Mouse (Mus musculus): Measurements from ENCODE around the gene Rbmxl2.

The Rbmxl2 gene

GRCm38 (mm10) chr7:107209204-107209860 lies at the start of gene Rbmxl2:
Gene Rbmxl2 (plus strand): TSS chr7:107209445.
- no peak for DNase-seq (ENCODE audit: inconsistent ontology term)

DNA sequence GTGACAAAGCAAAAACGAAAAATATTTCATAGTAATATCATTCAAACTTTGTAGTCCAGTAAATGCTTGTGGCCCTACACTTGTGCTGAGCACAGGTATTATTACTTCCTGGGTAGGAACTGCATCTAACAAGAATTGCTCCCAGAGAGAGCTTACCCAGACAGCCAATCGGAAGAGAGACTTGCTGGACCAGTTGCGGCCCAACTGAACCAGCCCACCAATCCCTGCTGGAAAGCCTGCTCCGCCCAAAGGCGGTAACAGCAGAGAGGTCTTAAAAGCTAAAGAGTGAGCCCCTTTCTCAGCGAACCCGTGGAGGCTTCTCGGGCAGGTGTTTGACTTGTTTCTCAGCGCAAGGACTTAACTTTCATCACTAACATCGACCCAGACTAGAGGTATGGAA lies 42.6 kb upstream of the Rbmxl2 start, which contains the start of gene Nlrp14:
Nlrp14 (plus strand) TSS at position 301 of the 400 bp plus-strand sequence.
- DNase-seq (ENCODE audit: inconsistent ontology term) = no peak

DNA sequence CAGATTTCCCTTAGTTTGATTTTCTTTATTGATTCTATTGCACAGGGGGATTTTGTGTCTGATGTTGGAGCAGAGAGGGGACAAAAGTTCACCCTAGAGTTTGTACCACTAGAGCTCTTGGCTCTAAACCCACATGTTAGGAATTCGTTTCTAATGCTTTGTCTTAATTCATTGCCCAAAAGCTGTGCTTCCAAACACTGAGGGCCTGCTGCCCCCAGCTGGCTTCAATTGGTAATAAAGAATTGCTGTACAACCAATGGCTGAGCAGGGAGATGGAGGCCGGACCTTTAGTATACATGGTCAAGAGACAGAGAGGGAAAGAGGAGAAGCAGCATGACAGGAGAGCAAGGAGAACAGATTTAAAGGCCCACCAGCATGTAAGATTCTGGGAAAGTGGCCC lies 28.8 kb upstream of the Rbmxl2 start:
- DNase-seq (ENCODE audit: inconsistent ontology term) = peak; percentile 0

- no peak for DNase-seq (ENCODE audit: inconsistent ontology term)
These were observed 7.4 kb upstream of the Rbmxl2 start for GRCm38 (mm10) chr7:107201817-107202216.

- no peak for DNase-seq (ENCODE audit: inconsistent ontology term)
These were observed 1.4 kb upstream of the Rbmxl2 start for GRCm38 (mm10) chr7:107207843-107208242.

GRCm38 (mm10) chr7:107210126-107210576 lies 906 bp downstream of the Rbmxl2 start:
- DNase-seq (ENCODE audit: inconsistent ontology term) = no peak

- DNase-seq (ENCODE audit: inconsistent ontology term) = no peak
These were observed 6.5 kb downstream of the Rbmxl2 start for GRCm38 (mm10) chr7:107215723-107216122.

- DNase-seq (ENCODE audit: inconsistent ontology term) = no peak
These were observed 7.6 kb downstream of the Rbmxl2 start for GRCm38 (mm10) chr7:107216845-107217244.

- DNase-seq (ENCODE audit: inconsistent ontology term) = peak; percentile 4
These were observed 27.6 kb downstream of the Rbmxl2 start for GRCm38 (mm10) chr7:107236854-107237253.

GRCm38 (mm10) chr7:107237498-107237897 lies 28.3 kb downstream of the Rbmxl2 start:
- no peak for DNase-seq (ENCODE audit: inconsistent ontology term)

DNA sequence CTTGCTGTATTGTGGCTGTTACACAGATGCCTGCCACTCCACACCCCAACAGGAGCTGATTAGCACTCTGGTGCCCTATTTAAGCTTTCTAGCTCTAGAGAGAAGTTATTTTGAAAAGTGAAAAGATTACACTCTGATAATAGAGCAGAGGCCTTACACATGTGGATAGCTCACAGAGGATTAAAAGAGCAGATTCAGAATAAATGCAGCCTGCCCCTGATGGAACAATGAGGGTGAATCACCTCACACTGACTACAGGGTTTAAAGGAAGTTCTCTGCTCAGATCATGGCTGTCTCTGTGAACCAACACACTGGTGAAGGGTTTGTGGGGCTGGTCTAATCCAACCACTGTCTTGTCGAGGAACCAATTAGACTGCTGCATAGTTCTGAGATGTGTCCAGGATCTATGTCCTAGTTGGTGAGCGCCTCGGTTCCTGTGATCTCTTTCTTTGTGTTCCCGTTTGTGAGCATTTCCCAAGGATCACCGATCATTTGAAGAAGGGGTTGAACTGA lies 32.2 kb downstream of the Rbmxl2 start:
- DNase-seq (ENCODE audit: inconsistent ontology term) = no peak

DNA sequence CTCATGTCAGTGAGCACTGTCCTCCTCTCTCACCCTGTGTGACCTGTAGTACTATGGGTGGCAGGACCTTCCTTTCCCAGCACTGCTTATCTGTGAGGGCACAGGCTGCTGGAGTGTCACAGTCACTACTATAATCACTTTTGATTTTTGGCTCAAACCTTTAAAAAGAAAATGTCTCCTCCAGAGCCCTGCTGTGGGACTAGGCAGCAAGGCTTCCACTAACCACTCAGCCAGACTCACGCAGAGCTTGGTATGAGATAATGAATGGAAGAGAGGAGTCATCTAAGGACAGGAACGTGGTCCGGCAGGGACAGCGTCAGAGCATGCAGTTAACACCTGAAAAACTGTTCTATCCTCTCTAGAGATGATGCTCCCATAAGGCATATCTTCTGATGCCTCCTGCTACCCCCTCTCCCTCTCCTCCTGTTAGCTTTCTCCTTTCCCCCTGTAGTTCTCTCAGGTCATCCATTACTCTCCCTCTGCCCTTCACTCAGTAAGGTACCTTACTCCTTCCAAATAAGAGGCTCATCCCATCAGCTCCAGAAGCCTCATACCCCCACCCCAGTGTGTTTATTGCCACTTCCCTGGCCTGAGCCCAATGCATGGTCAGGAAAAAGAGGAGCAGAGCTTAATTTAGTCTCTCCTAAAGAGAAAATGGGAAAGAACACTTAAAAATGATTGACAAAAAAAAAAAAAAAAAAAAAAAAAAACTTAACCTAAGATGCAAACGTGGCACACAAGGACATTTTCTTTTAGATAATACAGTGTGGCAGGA lies 41.2 kb downstream of the Rbmxl2 start:
- peak; percentile 32 for DNase-seq (ENCODE audit: inconsistent ontology term)

DNA sequence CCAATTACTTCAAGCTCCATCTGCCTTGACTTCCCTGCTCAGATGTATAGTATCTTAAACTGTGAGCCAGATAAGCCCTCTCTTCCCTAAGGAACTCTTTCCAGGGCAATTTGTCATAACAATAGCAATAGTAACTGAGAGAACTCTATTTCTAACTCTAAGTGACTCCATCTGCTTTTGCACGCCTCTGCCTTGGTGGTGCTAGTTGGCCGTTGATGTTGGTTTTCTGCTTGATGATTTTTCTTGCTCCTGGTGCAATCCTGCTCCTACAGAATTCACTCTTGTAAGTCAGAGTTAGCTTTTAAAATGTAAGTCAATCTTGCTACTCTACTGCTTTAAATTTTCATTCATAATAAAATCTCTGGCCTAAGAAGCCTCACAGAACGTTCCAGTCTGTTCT lies 44.1 kb downstream of the Rbmxl2 start:
- DNase-seq (ENCODE audit: inconsistent ontology term) = no peak

- peak; percentile 89 for DNase-seq (ENCODE audit: inconsistent ontology term)
These were observed 50.7 kb downstream of the Rbmxl2 start for GRCm38 (mm10) chr7:107259936-107260335.
